Mouse (Mus musculus) myocyte (in vitro differentiated cells): Measurements from ENCODE around the gene Dppa5a.
"Not testable (repeated sequence)": the region's sequence is repeated elsewhere in the genome, so short reads cannot be mapped to it uniquely, and the experiment has no call there.

ENCODE experiments used
- CEBPB ChIP-seq: IDR thresholded peaks from 2 replicates; pipeline ENCODE4 v1.6.1; 2011; ENCODE audit warnings: mild to moderate bottlenecking, moderate library complexity; ENCODE audit not compliant: poor library complexity, insufficient read depth, severe bottlenecking
- E2F4 ChIP-seq: IDR thresholded peaks from one replicate; pipeline ENCODE4 v1.6.1; 2011; ENCODE audit warnings: mild to moderate bottlenecking, control low read depth, moderate library complexity; ENCODE audit not compliant: insufficient read depth
- MAX ChIP-seq: IDR thresholded peaks from one replicate; pipeline ENCODE4 v1.6.1; 2011; ENCODE audit warnings: low read depth, mild to moderate bottlenecking, control low read depth
- MYOD1 ChIP-seq, 3 experiments: IDR thresholded peaks; one replicate each; pipeline ENCODE4 v1.6.1; 2011; ENCODE audit warnings: control low read depth in 2 of 3, low read depth in 2 of 3, mild to moderate bottlenecking in 2 of 3, moderate library complexity in 1 of 3; ENCODE audit not compliant: insufficient read length in 2 of 3, control insufficient read depth in 1 of 3
- MYOG ChIP-seq, 3 experiments: IDR thresholded peaks; one replicate each; pipeline ENCODE4 v1.6.1; 2011; ENCODE audit warnings: control low read depth in 2 of 3, low read depth in 2 of 3, mild to moderate bottlenecking in 2 of 3; ENCODE audit not compliant: insufficient read length in 2 of 3, control insufficient read depth in 1 of 3, insufficient read depth in 1 of 3
- POLR2A ChIP-seq: IDR thresholded peaks from one replicate; pipeline ENCODE4 v1.6.1; 2011; ENCODE audit warnings: low read depth, mild to moderate bottlenecking, control low read depth, moderate library complexity; ENCODE audit not compliant: insufficient read length
- POLR2AphosphoS2 ChIP-seq: IDR thresholded peaks from one replicate; pipeline ENCODE4 v1.6.1; 2011; ENCODE audit warnings: low read depth, control low read depth; ENCODE audit not compliant: insufficient read length
- TCF12 ChIP-seq: IDR thresholded peaks from one replicate; pipeline ENCODE4 v1.6.1; 2011; ENCODE audit warnings: mild to moderate bottlenecking, control low read depth; ENCODE audit not compliant: poor library complexity, insufficient read depth, severe bottlenecking
- TCF3 ChIP-seq: IDR thresholded peaks from one replicate; pipeline ENCODE4 v1.6.1; 2011; ENCODE audit warnings: low read depth, control low read depth; ENCODE audit not compliant: insufficient read length
- USF1 ChIP-seq: IDR thresholded peaks from one replicate; pipeline ENCODE4 v1.6.1; 2011; ENCODE audit warnings: low read depth, mild to moderate bottlenecking, control low read depth, moderate library complexity

DNA sequence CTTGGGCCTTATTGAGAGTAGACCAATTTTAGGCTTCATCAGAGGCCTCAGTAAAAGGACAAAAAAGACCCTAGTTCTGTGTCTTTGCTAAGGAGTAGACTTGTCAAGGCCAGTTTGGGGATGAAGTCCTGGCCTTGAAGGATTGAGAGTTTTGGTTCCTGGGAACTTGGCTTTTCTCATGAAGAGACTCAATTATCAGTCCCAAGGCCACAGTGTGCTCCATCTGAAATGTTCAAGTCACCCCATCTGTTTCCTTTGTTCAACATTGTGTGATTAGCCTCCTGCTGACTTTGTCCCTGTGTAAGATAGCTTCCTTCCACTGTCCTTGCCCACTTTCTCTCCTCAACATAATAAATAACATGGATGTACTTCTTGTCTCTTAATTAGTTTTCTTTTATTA is 18.0 kb downstream of the Dppa5a start:
- not testable (repeated sequence) for TF ChIP-seq E2F4; MAX; MYOD1 (IDR thresholded peaks at IDR 0.05; ENCODE audit: control insufficient read depth in 1 of 3, insufficient read length in 2 of 3, low read depth in 2 of 3); POLR2A; USF1; TCF3; MYOG (IDR thresholded peaks at IDR 0.05; ENCODE audit: control insufficient read depth in 1 of 3, insufficient read depth in 1 of 3, insufficient read length in 2 of 3, low read depth in 2 of 3); CEBPB; POLR2AphosphoS2; TCF12
